Mouse (Mus musculus) frontal cortex, adult (tissue): ENCODE results near the gene Agbl4.

Experiments
- ATAC-seq: cut with Nextera tagmentation; 2 replicates; pipeline ENCODE4 v1.9.2; 2017; ENCODE audit warnings: mild to moderate bottlenecking, moderate library complexity, mixed read lengths; ENCODE audit not compliant: low TSS enrichment

Agbl4 gene

GRCm38 (mm10) chr4:111399784-111400183, 1002.3 kb downstream of the Agbl4 start:
- ATAC-seq, result no peak

GRCm38 (mm10) chr4:111400676-111401075, 1003.2 kb downstream of the Agbl4 start:
- no peak for ATAC-seq

- peak; percentile 66 for ATAC-seq
Observed at GRCm38 (mm10) chr4:111403243-111403642, 1005.8 kb downstream of the Agbl4 start.

GRCm38 (mm10) chr4:111410731-111411130, 1013.3 kb downstream of the Agbl4 start:
- ATAC-seq, result no peak

GRCm38 (mm10) chr4:111414399-111414798, 1016.9 kb downstream of the Agbl4 start:
- peak; percentile 14 for ATAC-seq

GRCm38 (mm10) chr4:111414818-111415488, 1017.5 kb downstream of the Agbl4 start, which contains the start of gene Bend5:
Bend5 (plus strand) TSS chr4:111415006.
- peak; percentile 81 for ATAC-seq

- no peak for ATAC-seq
Observed at GRCm38 (mm10) chr4:111416126-111416525, 1018.7 kb downstream of the Agbl4 start.

- no peak for ATAC-seq
Observed at GRCm38 (mm10) chr4:111416551-111416950, 1019.1 kb downstream of the Agbl4 start.

- ATAC-seq, result no peak
Observed at GRCm38 (mm10) chr4:111417716-111418115, 1020.3 kb downstream of the Agbl4 start.

GRCm38 (mm10) chr4:111419476-111419875, 1022.0 kb downstream of the Agbl4 start:
- no peak for ATAC-seq

- ATAC-seq, result no peak
Observed at GRCm38 (mm10) chr4:111420031-111420430, 1022.6 kb downstream of the Agbl4 start.

- ATAC-seq, result no peak
Observed at GRCm38 (mm10) chr4:111420955-111421354, 1023.5 kb downstream of the Agbl4 start.

- ATAC-seq, result peak; percentile 76
Observed at GRCm38 (mm10) chr4:111421785-111422184, 1024.3 kb downstream of the Agbl4 start.

GRCm38 (mm10) chr4:111424371-111424950, 1027.0 kb downstream of the Agbl4 start:
- ATAC-seq, result no peak

- no peak for ATAC-seq
Observed at GRCm38 (mm10) chr4:111425170-111425569, 1027.7 kb downstream of the Agbl4 start.

- no peak for ATAC-seq
Observed at GRCm38 (mm10) chr4:111431186-111431585, 1033.7 kb downstream of the Agbl4 start.

GRCm38 (mm10) chr4:111432013-111432412, 1034.6 kb downstream of the Agbl4 start:
- no peak; the same call in 1 of the 2 replicates for ATAC-seq

GRCm38 (mm10) chr4:111432417-111432816, 1035.0 kb downstream of the Agbl4 start:
- peak; percentile 79 for ATAC-seq

GRCm38 (mm10) chr4:111441709-111442108, 1044.2 kb downstream of the Agbl4 start:
- no peak for ATAC-seq

- peak; percentile 41 for ATAC-seq
Observed at GRCm38 (mm10) chr4:111442435-111443238, 1045.2 kb downstream of the Agbl4 start.

GRCm38 (mm10) chr4:111443906-111444615, 1046.6 kb downstream of the Agbl4 start:
- peak; percentile 76 for ATAC-seq

GRCm38 (mm10) chr4:111444616-111445160, 1047.2 kb downstream of the Agbl4 start:
- no peak for ATAC-seq
